Mouse (Mus musculus) liver, adult 2 months (tissue): ENCODE results near the gene Dlgap4.
"Not testable (repeated sequence)": the region's sequence is repeated elsewhere in the genome, so short reads cannot be mapped to it uniquely, and the experiment has no call there.

Source experiments
- CTCF ChIP-seq: fragments of 200-500 bp; IDR thresholded peaks from 2 replicates; pipeline ENCODE4 v1.5.1; 2011; ENCODE audit warnings: low read depth, low read length, control low read depth
- POLR2A ChIP-seq: fragments of 200-500 bp; IDR thresholded peaks from 2 replicates; pipeline ENCODE4 v1.6.1; 2011; ENCODE audit warnings: low read length, control low read depth; ENCODE audit not compliant: insufficient read depth; ENCODE audit errors: extremely low read depth

GRCm38 (mm10) chr2:156786369-156786768 is 172.9 kb downstream of the Dlgap4 start:
- not testable (repeated sequence) for TF ChIP-seq CTCF, POLR2A
